Mouse (Mus musculus): ENCODE results near the gene Peg3. TPM values are rescaled to one million over a fixed set of nuclear protein-coding genes. Genes with fewer than 3 reads are reported as not detected.
A peak's percentile ranks its signal among the peaks of the same experiment; 100 is the strongest.
"Not testable (repeated sequence)": the region's sequence is repeated elsewhere in the genome, so short reads cannot be mapped to it uniquely, and the experiment has no call there.

Peg3 gene
- polyA plus RNA-seq, 1 experiment = 53.8 TPM

- H3ac ChIP-seq (ENCODE audit: control insufficient read depth, insufficient read length, low read depth); H3K36me3 ChIP-seq (ENCODE audit: control insufficient read depth, insufficient read depth); H3K79me2 ChIP-seq (ENCODE audit: control insufficient read depth, insufficient read depth); H3K79me3 ChIP-seq (ENCODE audit: low read depth); H3K27me3 ChIP-seq (ENCODE audit: control insufficient read depth, insufficient read depth, insufficient read length); H3K4me3 ChIP-seq (ENCODE audit: insufficient read depth, poor library complexity, severe bottlenecking): not testable (repeated sequence)
- TF ChIP-seq MYOD1 (IDR thresholded peaks at IDR 0.05; ENCODE audit: control insufficient read depth, insufficient read length, low read depth) = peak; percentile 55
Measured at GRCm38 (mm10) chr7:6773865-6774413, 43.7 kb upstream of the Peg3 start.

- TF ChIP-seq MYOD1 (IDR thresholded peaks at IDR 0.05; ENCODE audit: control insufficient read depth, insufficient read length, low read depth) (peak; percentile 33), CTCF (IDR thresholded peaks at IDR 0.05; ENCODE audit: control insufficient read depth, insufficient read depth, insufficient read length) (no peak)
- H3K27me3 ChIP-seq (ENCODE audit: control insufficient read depth, insufficient read depth, insufficient read length) = no peaks in the 10 kb centered on the region
- H3ac ChIP-seq (ENCODE audit: control insufficient read depth, insufficient read length, low read depth) = no peak overlapping the region
- H3K79me2 ChIP-seq (ENCODE audit: control insufficient read depth, insufficient read depth) = no peaks in the 10 kb centered on the region
- H3K36me3 ChIP-seq (ENCODE audit: control insufficient read depth, insufficient read depth) = no peaks in the 10 kb centered on the region
- H3K79me3 ChIP-seq (ENCODE audit: low read depth) = no peaks in the 10 kb centered on the region
- H3K4me3 ChIP-seq (ENCODE audit: insufficient read depth, poor library complexity, severe bottlenecking) = no peak overlapping the region
Measured at GRCm38 (mm10) chr7:6770286-6770685, 40.1 kb upstream of the Peg3 start.

- Histone ChIP-seq H3K36me3 (ENCODE audit: control insufficient read depth, insufficient read depth) (no peaks in the 10 kb centered on the region), H3K4me3 (ENCODE audit: insufficient read depth, poor library complexity, severe bottlenecking) (no peak overlapping the region), H3K27me3 (ENCODE audit: control insufficient read depth, insufficient read depth, insufficient read length) (no peaks in the 10 kb centered on the region), H3K79me3 (ENCODE audit: low read depth) (no peaks in the 10 kb centered on the region), H3ac (ENCODE audit: control insufficient read depth, insufficient read length, low read depth) (no peak overlapping the region), H3K79me2 (ENCODE audit: control insufficient read depth, insufficient read depth) (no peaks in the 10 kb centered on the region)
- TF ChIP-seq FOSL1 (IDR thresholded peaks at IDR 0.05; ENCODE audit: insufficient read depth, low read length, poor library complexity, severe bottlenecking) (no peak), MYOD1 (IDR thresholded peaks at IDR 0.05; ENCODE audit: control insufficient read depth, insufficient read length, low read depth) (no peak), MYOG (IDR thresholded peaks at IDR 0.05; ENCODE audit: control insufficient read depth, extremely low read depth, insufficient read length) (no peak), USF1 (IDR thresholded peaks at IDR 0.05; ENCODE audit: low read depth) (no peak), MAX (IDR thresholded peaks at IDR 0.05) (no peak), CTCF (IDR thresholded peaks at IDR 0.05; ENCODE audit: control insufficient read depth, insufficient read depth, insufficient read length) (no peak), CEBPB (IDR thresholded peaks at IDR 0.05; ENCODE audit: low read depth) (no peak)
Measured at GRCm38 (mm10) chr7:6765240-6765639, 35.0 kb upstream of the Peg3 start.

GRCm38 (mm10) chr7:6760170-6760569, 29.9 kb upstream of the Peg3 start:
- H3K79me3 ChIP-seq (ENCODE audit: low read depth) = no peaks in the 10 kb centered on the region
- H3K4me3 ChIP-seq (ENCODE audit: insufficient read depth, poor library complexity, severe bottlenecking) = no peak overlapping the region
- H3K36me3 ChIP-seq (ENCODE audit: control insufficient read depth, insufficient read depth) = no peaks in the 10 kb centered on the region
- H3K27me3 ChIP-seq (ENCODE audit: control insufficient read depth, insufficient read depth, insufficient read length) = no peaks in the 10 kb centered on the region
- TF ChIP-seq MYOG (IDR thresholded peaks at IDR 0.05; ENCODE audit: control insufficient read depth, extremely low read depth, insufficient read length) (no peak), FOSL1 (IDR thresholded peaks at IDR 0.05; ENCODE audit: insufficient read depth, low read length, poor library complexity, severe bottlenecking) (no peak), USF1 (IDR thresholded peaks at IDR 0.05; ENCODE audit: low read depth) (no peak), MYOD1 (IDR thresholded peaks at IDR 0.05; ENCODE audit: control insufficient read depth, insufficient read length, low read depth) (no peak), MAX (IDR thresholded peaks at IDR 0.05) (no peak), CEBPB (IDR thresholded peaks at IDR 0.05; ENCODE audit: low read depth) (no peak), CTCF (IDR thresholded peaks at IDR 0.05; ENCODE audit: control insufficient read depth, insufficient read depth, insufficient read length) (no peak)
- H3K79me2 ChIP-seq (ENCODE audit: control insufficient read depth, insufficient read depth) = no peaks in the 10 kb centered on the region
- no peak overlapping the region for H3ac ChIP-seq (ENCODE audit: control insufficient read depth, insufficient read length, low read depth)

DNA sequence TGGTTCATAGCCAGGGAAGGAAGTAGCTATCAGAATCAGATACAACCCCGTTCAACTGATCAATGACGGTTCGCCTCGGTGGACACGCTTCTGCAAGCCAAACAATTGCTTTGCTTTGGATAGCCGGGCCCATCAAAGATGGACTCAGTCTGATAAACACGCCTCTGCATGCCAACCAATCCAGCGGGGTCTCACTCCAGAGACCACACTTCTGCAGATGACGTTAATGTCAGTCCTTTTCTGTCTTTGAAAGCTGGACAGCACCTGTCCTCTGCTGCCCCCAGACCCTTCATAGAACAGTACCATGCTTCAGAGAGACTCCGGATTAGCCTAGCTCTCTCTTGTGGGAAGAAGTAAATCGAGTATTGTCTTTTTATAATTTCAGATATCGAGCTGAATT, 29.5 kb upstream of the Peg3 start:
- Histone ChIP-seq H3K27me3 (ENCODE audit: control insufficient read depth, insufficient read depth, insufficient read length) (no peaks in the 10 kb centered on the region), H3K36me3 (ENCODE audit: control insufficient read depth, insufficient read depth) (no peaks in the 10 kb centered on the region), H3K79me3 (ENCODE audit: low read depth) (no peaks in the 10 kb centered on the region), H3ac (ENCODE audit: control insufficient read depth, insufficient read length, low read depth) (no peak overlapping the region), H3K4me3 (ENCODE audit: insufficient read depth, poor library complexity, severe bottlenecking) (no peak overlapping the region), H3K79me2 (ENCODE audit: control insufficient read depth, insufficient read depth) (no peaks in the 10 kb centered on the region)
- TF ChIP-seq FOSL1 (IDR thresholded peaks at IDR 0.05; ENCODE audit: insufficient read depth, low read length, poor library complexity, severe bottlenecking) = no peak

GRCm38 (mm10) chr7:6756777-6757291, 26.6 kb upstream of the Peg3 start:
- H3K27me3 ChIP-seq (ENCODE audit: control insufficient read depth, insufficient read depth, insufficient read length) = no peaks in the 10 kb centered on the region
- no peak overlapping the region for H3ac ChIP-seq (ENCODE audit: control insufficient read depth, insufficient read length, low read depth)
- TF ChIP-seq CTCF (IDR thresholded peaks at IDR 0.05; ENCODE audit: control insufficient read depth, insufficient read depth, insufficient read length) (no peak), MYOD1 (IDR thresholded peaks at IDR 0.05; ENCODE audit: control insufficient read depth, insufficient read length, low read depth) (peak; percentile 57)
- no peaks in the 10 kb centered on the region for H3K79me3 ChIP-seq (ENCODE audit: low read depth)
- no peaks in the 10 kb centered on the region for H3K36me3 ChIP-seq (ENCODE audit: control insufficient read depth, insufficient read depth)
- H3K79me2 ChIP-seq (ENCODE audit: control insufficient read depth, insufficient read depth) = no peaks in the 10 kb centered on the region
- no peak overlapping the region for H3K4me3 ChIP-seq (ENCODE audit: insufficient read depth, poor library complexity, severe bottlenecking)

Data from C2C12 (cell line).